Mouse (Mus musculus) lung, postnatal 0 days (tissue): ENCODE measurements around the gene Gm21964. TPM values are rescaled to one million over a fixed set of nuclear protein-coding genes. Genes with fewer than 3 reads are reported as not detected.

Experiments
- ATAC-seq: fragments of 200-750 bp; cut with Nextera tagmentation; 2 replicates; pipeline ENCODE4 v1.8.0; 2017; ENCODE audit warnings: moderate library complexity
- DNase-seq: peaks from one replicate; pipeline ENCODE4 v3.0.0-alpha.2; 2016; ENCODE audit warnings: low spot score
- H3K27ac ChIP-seq: fragments of 300-500 bp; sonication (generic); 2 replicates; pipeline ENCODE4 v1.5.1; 2014; ENCODE audit warnings: antibody characterized with exemption, mild to moderate bottlenecking, low read length, mixed read lengths
- H3K27me3 ChIP-seq: fragments of 300-500 bp; sonication (generic); replicated peaks from 2 replicates; pipeline ENCODE4 v1.6.1; 2014; ENCODE audit warnings: low read length, mixed read lengths; ENCODE audit not compliant: insufficient read depth
- H3K36me3 ChIP-seq: fragments of 300-500 bp; sonication (generic); 2 replicates; pipeline ENCODE4 v1.6.1; 2014; ENCODE audit warnings: low read length, mixed read lengths; ENCODE audit not compliant: insufficient read depth
- H3K4me1 ChIP-seq: fragments of 300-500 bp; sonication (generic); 2 replicates; pipeline ENCODE4 v1.6.1; 2014; ENCODE audit warnings: antibody characterized with exemption, low read depth, low read length, mixed read lengths; ENCODE audit not compliant: insufficient read depth
- H3K4me2 ChIP-seq: fragments of 300-500 bp; sonication (generic); replicated peaks from 2 replicates; pipeline ENCODE4 v1.6.1; 2014; ENCODE audit warnings: low read depth, mild to moderate bottlenecking, low read length, moderate library complexity, mixed read lengths
- H3K4me3 ChIP-seq: fragments of 300-500 bp; sonication (generic); 2 replicates; pipeline ENCODE4 v1.5.1; 2014; ENCODE audit warnings: low read depth, low read length
- H3K9ac ChIP-seq: fragments of 300-500 bp; sonication (generic); replicated peaks from 2 replicates; pipeline ENCODE4 v1.6.1; 2014; ENCODE audit warnings: low read depth, mild to moderate bottlenecking
- H3K9me3 ChIP-seq: fragments of 300-500 bp; sonication (generic); 2 replicates; pipeline ENCODE4 v1.6.1; 2016; ENCODE audit warnings: low read length, mixed read lengths
- CTCF ChIP-seq: IDR thresholded peaks from 2 replicates; pipeline ENCODE4 v1.5.1; 2016; ENCODE audit warnings: antibody characterized with exemption, mild to moderate bottlenecking
- EP300 ChIP-seq: IDR thresholded peaks from 2 replicates; pipeline ENCODE4 v1.6.1; 2016; ENCODE audit warnings: antibody characterized with exemption, mild to moderate bottlenecking, control low read depth
- WGBS: fragments of 180-500 bp; shearing (Covaris S2); extraction: QIAGEN DNeasy Blood & Tissue Kit; methylation state at CpG from one replicate; pipeline ENCODE4 v1.1.7; 2014; 5-methylcytosine and 5-hydroxymethylcytosine counted together
- polyA plus RNA-seq: library from polyadenylated mRNA; unstranded; fragments of >200 nt; fragmentation: Nextera tagmentation; extraction: Ambion mirVana; gene quantifications from 2 replicates; pipeline ENCODE4 v1.2.1, GENCODE M21; 2015

Gene Gm21964
- polyA plus RNA-seq, 1 experiment from 2014 or later, result not detected

GRCm38 (mm10) chr8:110069706-110070105 is 31.3 kb upstream of the Gm21964 start:
- WGBS, result 83% methylated on average over 4 of the region's 4 CpGs
- DNase-seq (no peak), ATAC-seq (no peak)
- Histone ChIP-seq H3K9me3 (no peaks in the 10 kb centered on the region), H3K4me1 (no peaks in the 10 kb centered on the region), H3K27ac (no peak overlapping the region), H3K4me3 (no peak overlapping the region), H3K9ac (no peak overlapping the region), H3K27me3 (no peaks in the 10 kb centered on the region), H3K4me2 (no peak overlapping the region), H3K36me3 (no peaks in the 10 kb centered on the region)
- TF ChIP-seq CTCF, result no peak
- no peak for TF ChIP-seq EP300

- TF ChIP-seq EP300 (no peak), CTCF (peak; percentile 97)
- Histone ChIP-seq H3K9me3 (no peaks in the 10 kb centered on the region), H3K36me3 (no peaks in the 10 kb centered on the region), H3K27ac (no peak overlapping the region), H3K4me2 (no peak overlapping the region), H3K9ac (no peak overlapping the region), H3K4me1 (no peaks in the 10 kb centered on the region), H3K4me3 (no peak overlapping the region), H3K27me3 (no peaks in the 10 kb centered on the region)
- ATAC-seq (no peak), DNase-seq (peak; percentile 76)
- 14% methylated on average over 9 of the region's 9 CpGs for WGBS
These were observed 29.4 kb upstream of the Gm21964 start for GRCm38 (mm10) chr8:110071600-110071999.

- no peaks in the 10 kb centered on the region for H3K36me3 ChIP-seq
- no peak for TF ChIP-seq EP300
- TF ChIP-seq CTCF, result no peak
- no peak overlapping the region for H3K4me3 ChIP-seq
- no peak overlapping the region for H3K9ac ChIP-seq
- ATAC-seq (no peak), DNase-seq (no peak)
- 70% methylated on average over 8 of the region's 8 CpGs for WGBS
- H3K27ac ChIP-seq, result no peak overlapping the region
- no peaks in the 10 kb centered on the region for H3K4me1 ChIP-seq
- no peak overlapping the region for H3K4me2 ChIP-seq
- no peaks in the 10 kb centered on the region; the same call in 1 of the 2 replicates for H3K27me3 ChIP-seq
- H3K9me3 ChIP-seq, result no peaks in the 10 kb centered on the region
These were observed 26.5 kb upstream of the Gm21964 start for GRCm38 (mm10) chr8:110074496-110074895.

- H3K27ac ChIP-seq, result no peak within 1 kb of the TSS
- no peaks in the 10 kb centered on the region for H3K36me3 ChIP-seq
- no peaks in the 10 kb centered on the region for H3K9me3 ChIP-seq
- peak; percentile 97 for ATAC-seq
- H3K27me3 ChIP-seq, result no peaks in the 10 kb centered on the region; the same call in 1 of the 2 replicates
- H3K9ac ChIP-seq, result peak within 1 kb of the TSS; percentile 39; the same call in 1 of the 2 replicates
- H3K4me3 ChIP-seq, result peak within 1 kb of the TSS; percentile 43
- H3K4me1 ChIP-seq, result no peaks in the 10 kb centered on the region; the same call in 1 of the 2 replicates
- DNase-seq, result peak; percentile 53
- peak within 1 kb of the TSS; percentile 80 for H3K4me2 ChIP-seq
- 7% methylated on average over 47 of the region's 54 CpGs for WGBS
- no peak for TF ChIP-seq CTCF
- no peak for TF ChIP-seq EP300
These were observed 21.5 kb upstream of the Gm21964 start, which contains the start of gene Zfp612 for GRCm38 (mm10) chr8:110079282-110080221. Gene Zfp612, plus strand, starts transcription at chr8:110079746.

- no peak for ATAC-seq
- Histone ChIP-seq H3K4me2 (no peak overlapping the region), H3K4me3 (no peak overlapping the region), H3K27ac (no peak overlapping the region), H3K9ac (no peak overlapping the region), H3K36me3 (no peaks in the 10 kb centered on the region), H3K27me3 (no peaks in the 10 kb centered on the region; the same call in 1 of the 2 replicates), H3K4me1 (no peaks in the 10 kb centered on the region; the same call in 1 of the 2 replicates), H3K9me3 (no peaks in the 10 kb centered on the region)
- DNase-seq, result no peak
- TF ChIP-seq EP300, result no peak
- no peak for TF ChIP-seq CTCF
- WGBS, result 77% methylated on average over 11 of the region's 11 CpGs
These were observed 18.4 kb upstream of the Gm21964 start for GRCm38 (mm10) chr8:110082416-110083105.

- TF ChIP-seq EP300 (no peak), CTCF (no peak)
- peak; percentile 42 for DNase-seq
- WGBS, result 50% methylated on average over 1 of the region's 1 CpGs
These were observed 9.1 kb upstream of the Gm21964 start for GRCm38 (mm10) chr8:110091869-110092268.

More at GRCm38 (mm10) chr8:110091869-110092268, 9.1 kb upstream of the Gm21964 start:
- Histone ChIP-seq H3K9me3 (0 out of 2 replicates have a peak, but pooled peaks cover 5% of the 10 kb centered on the region), H3K36me3 (peaks cover 5% of the 10 kb centered on the region; the same call in 1 of the 2 replicates), H3K27ac (no peak overlapping the region), H3K4me2 (no peak overlapping the region), H3K4me3 (no peak overlapping the region), H3K4me1 (no peaks in the 10 kb centered on the region), H3K27me3 (no peaks in the 10 kb centered on the region), H3K9ac (no peak overlapping the region)
- no peak for ATAC-seq
